Mouse (Mus musculus) forebrain, postnatal 0 days (tissue): ENCODE measurements around the gene Ddx46. TPM values are rescaled to one million over a fixed set of nuclear protein-coding genes. Genes with fewer than 3 reads are reported as not detected.
A peak's percentile ranks its signal among the peaks of the same experiment; 100 is the strongest.
"Not testable (repeated sequence)": the region's sequence is repeated elsewhere in the genome, so short reads cannot be mapped to it uniquely, and the experiment has no call there.

ENCODE experiments used
- ATAC-seq: fragments of 200-750 bp; cut with Nextera tagmentation; 2 replicates; pipeline ENCODE4 v1.8.0; 2017; ENCODE audit warnings: mild to moderate bottlenecking, moderate library complexity
- DNase-seq: peaks from one replicate; pipeline ENCODE4 v3.0.0-alpha.2; 2015
- H3K27ac ChIP-seq: fragments of 300-500 bp; sonication (generic); 2 replicates; pipeline ENCODE4 v1.5.1; 2014; ENCODE audit warnings: low read depth, mild to moderate bottlenecking, antibody characterized with exemption, low read length, moderate library complexity, mixed read lengths
- H3K27me3 ChIP-seq: fragments of 300-500 bp; sonication (generic); 2 replicates; pipeline ENCODE4 v1.6.1; 2014; ENCODE audit warnings: mild to moderate bottlenecking, low read length, mixed read lengths; ENCODE audit not compliant: insufficient read depth
- H3K36me3 ChIP-seq: fragments of 300-500 bp; sonication (generic); 2 replicates; pipeline ENCODE4 v1.6.1; 2014; ENCODE audit warnings: mild to moderate bottlenecking, moderate library complexity; ENCODE audit not compliant: insufficient read depth
- H3K4me1 ChIP-seq: fragments of 300-500 bp; sonication (generic); 2 replicates; pipeline ENCODE4 v1.6.1; 2014; ENCODE audit warnings: antibody characterized with exemption; ENCODE audit not compliant: insufficient read depth
- H3K4me2 ChIP-seq: fragments of 300-500 bp; sonication (generic); 2 replicates; pipeline ENCODE4 v1.6.1; 2014; ENCODE audit warnings: low read depth, mild to moderate bottlenecking, moderate library complexity
- H3K4me3 ChIP-seq: fragments of 300-500 bp; sonication (generic); 2 replicates; pipeline ENCODE4 v1.5.1; 2014; ENCODE audit warnings: low read depth, low read length, mixed read lengths
- H3K9ac ChIP-seq: fragments of 300-500 bp; sonication (generic); 2 replicates; pipeline ENCODE4 v1.6.1; 2014; ENCODE audit warnings: mild to moderate bottlenecking
- H3K9me3 ChIP-seq: fragments of 300-500 bp; sonication (generic); 2 replicates; pipeline ENCODE4 v1.6.1; 2016; ENCODE audit warnings: low read length
- CTCF ChIP-seq: sonication (generic); IDR thresholded peaks from 2 replicates; pipeline ENCODE4 v1.5.1; 2016; ENCODE audit warnings: antibody characterized with exemption, control low read depth, low read depth
- WGBS: fragments of 180-500 bp; shearing (Covaris S2); extraction: QIAGEN DNeasy Blood & Tissue Kit; methylation state at CpG from one replicate; pipeline ENCODE4 v1.1.7; 2014; 5-methylcytosine and 5-hydroxymethylcytosine counted together
- polyA plus RNA-seq: library from polyadenylated mRNA; unstranded; fragments of >200 nt; fragmentation: Nextera tagmentation; extraction: Ambion mirVana; gene quantifications from 2 replicates; pipeline ENCODE4 v1.2.1, GENCODE M21; 2015
- total RNA-seq: library from RNA; depleted of rRNA; stranded (reverse); fragments of >200 nt; gene quantifications from 2 replicates; pipeline ENCODE4 v1.2.3, GENCODE M21; 2014

The Ddx46 gene
- total and polyA plus RNA-seq, 2 experiments from 2014 or later, result 20.1 to 34.7 TPM

- peak overlapping the region; percentile 99 for H3K9ac ChIP-seq
- 13% methylated on average over 8 of the region's 8 CpGs for WGBS
- H3K4me3 ChIP-seq, result peak overlapping the region; percentile 97
- H3K4me2 ChIP-seq, result peak overlapping the region; percentile 62
- H3K27ac ChIP-seq, result no peak overlapping the region
- peaks cover 3% of the 10 kb centered on the region; the same call in 1 of the 2 replicates for H3K36me3 ChIP-seq
- no peak for TF ChIP-seq CTCF
- peaks cover 16% of the 10 kb centered on the region for H3K4me1 ChIP-seq
- no peak for ATAC-seq
- H3K9me3 ChIP-seq, result no peaks in the 10 kb centered on the region
- DNase-seq, result peak; percentile 15
- H3K27me3 ChIP-seq, result no peaks in the 10 kb centered on the region
Observed at GRCm38 (mm10) chr13:55694110-55694509, 59.3 kb downstream of the Ddx46 start.

GRCm38 (mm10) chr13:55695989-55696388 lies 61.2 kb downstream of the Ddx46 start:
- DNase-seq, H3K9ac ChIP-seq: not testable (repeated sequence)
- 100% methylated on average over 1 of the region's 3 CpGs for WGBS

GRCm38 (mm10) chr13:55704301-55704700 lies 69.5 kb downstream of the Ddx46 start:
- H3K27ac ChIP-seq, result no peak overlapping the region
- DNase-seq (no peak), ATAC-seq (no peak)
- H3K4me1 ChIP-seq, result no peaks in the 10 kb centered on the region
- H3K4me3 ChIP-seq, result no peak overlapping the region
- 90% methylated on average over 4 of the region's 4 CpGs for WGBS
- no peak for TF ChIP-seq CTCF
- H3K36me3 ChIP-seq, result peaks cover 28% of the 10 kb centered on the region
- H3K9me3 ChIP-seq, result no peaks in the 10 kb centered on the region
- no peak overlapping the region for H3K9ac ChIP-seq
- no peaks in the 10 kb centered on the region for H3K27me3 ChIP-seq
- H3K4me2 ChIP-seq, result no peak overlapping the region

More at GRCm38 (mm10) chr13:55695989-55696388, 61.2 kb downstream of the Ddx46 start:
- H3K27ac ChIP-seq, H3K27me3 ChIP-seq, ATAC-seq, H3K4me3 ChIP-seq, H3K4me2 ChIP-seq, H3K9me3 ChIP-seq: not testable (repeated sequence)
- Histone ChIP-seq H3K36me3 (peaks cover 16% of the 10 kb centered on the region), H3K4me1 (peaks cover 16% of the 10 kb centered on the region)

- H3K27ac ChIP-seq, result no peak overlapping the region
- 0 out of 2 replicates have a peak, but pooled peaks cover under 1% of the 10 kb centered on the region for H3K36me3 ChIP-seq
- H3K9ac ChIP-seq, result no peak overlapping the region
- H3K4me1 ChIP-seq, result peaks cover 6% of the 10 kb centered on the region
- DNase-seq (no peak), ATAC-seq (no peak)
- H3K27me3 ChIP-seq, result no peaks in the 10 kb centered on the region
- no peaks in the 10 kb centered on the region for H3K9me3 ChIP-seq
- H3K4me2 ChIP-seq, result no peak overlapping the region
- WGBS, result 91% methylated on average over 3 of the region's 3 CpGs
- no peak overlapping the region for H3K4me3 ChIP-seq
- TF ChIP-seq CTCF, result no peak
Observed at GRCm38 (mm10) chr13:55712846-55713245, 78.0 kb downstream of the Ddx46 start.

GRCm38 (mm10) chr13:55714501-55715166 lies 79.8 kb downstream of the Ddx46 start, which contains the start of gene Txndc15:
Gene Txndc15, plus strand, starts transcription at chr13:55714650.
- H3K9ac ChIP-seq, result peak within 1 kb of the TSS; percentile 94
- peaks cover 6% of the 10 kb centered on the region for H3K4me1 ChIP-seq
- ATAC-seq (peak; percentile 96), DNase-seq (peak; percentile 94)
- under 1% methylated on average over 63 of the region's 63 CpGs for WGBS
- peak within 1 kb of the TSS; percentile 56 for H3K4me2 ChIP-seq
- H3K4me3 ChIP-seq, result peak within 1 kb of the TSS; percentile 78
- no peaks in the 10 kb centered on the region for H3K27me3 ChIP-seq
- H3K36me3 ChIP-seq, result 0 out of 2 replicates have a peak, but pooled peaks cover 14% of the 10 kb centered on the region
- H3K9me3 ChIP-seq, result no peaks in the 10 kb centered on the region
- TF ChIP-seq CTCF, result 0 out of 2 replicates have a peak, but pooled peaks have one; percentile 20
- peak within 1 kb of the TSS; percentile 98 for H3K27ac ChIP-seq

GRCm38 (mm10) chr13:55715167-55715512 lies 80.3 kb downstream of the Ddx46 start:
- ATAC-seq (peak; percentile 12; the same call in 1 of the 2 replicates), DNase-seq (no peak)
- H3K27ac ChIP-seq, result peak overlapping the region; percentile 98
- peak overlapping the region; percentile 56 for H3K4me2 ChIP-seq
- 0 out of 2 replicates have a peak, but pooled peaks cover 18% of the 10 kb centered on the region for H3K36me3 ChIP-seq
- H3K9ac ChIP-seq, result peak overlapping the region; percentile 94
- TF ChIP-seq CTCF, result no peak
- no peaks in the 10 kb centered on the region for H3K9me3 ChIP-seq
- WGBS, result 8% methylated on average over 5 of the region's 5 CpGs
- peak overlapping the region; percentile 78 for H3K4me3 ChIP-seq
- H3K4me1 ChIP-seq, result peaks cover 6% of the 10 kb centered on the region
- no peaks in the 10 kb centered on the region for H3K27me3 ChIP-seq

- H3K9ac ChIP-seq, result peak overlapping the region; percentile 94; the same call in 1 of the 2 replicates
- peak overlapping the region; percentile 56; the same call in 1 of the 2 replicates for H3K4me2 ChIP-seq
- DNase-seq, result no peak
- H3K27me3 ChIP-seq, result no peaks in the 10 kb centered on the region
- no peak for ATAC-seq
- no peaks in the 10 kb centered on the region for H3K9me3 ChIP-seq
- 0 out of 2 replicates have a peak, but pooled peaks cover 21% of the 10 kb centered on the region for H3K36me3 ChIP-seq
- 86% methylated on average over 7 of the region's 7 CpGs for WGBS
- no peak for TF ChIP-seq CTCF
- H3K4me3 ChIP-seq, result no peak overlapping the region
- no peak overlapping the region for H3K27ac ChIP-seq
- peaks cover 6% of the 10 kb centered on the region for H3K4me1 ChIP-seq
Observed at GRCm38 (mm10) chr13:55715908-55716510, 81.2 kb downstream of the Ddx46 start.
